In the genomic region with DNA sequence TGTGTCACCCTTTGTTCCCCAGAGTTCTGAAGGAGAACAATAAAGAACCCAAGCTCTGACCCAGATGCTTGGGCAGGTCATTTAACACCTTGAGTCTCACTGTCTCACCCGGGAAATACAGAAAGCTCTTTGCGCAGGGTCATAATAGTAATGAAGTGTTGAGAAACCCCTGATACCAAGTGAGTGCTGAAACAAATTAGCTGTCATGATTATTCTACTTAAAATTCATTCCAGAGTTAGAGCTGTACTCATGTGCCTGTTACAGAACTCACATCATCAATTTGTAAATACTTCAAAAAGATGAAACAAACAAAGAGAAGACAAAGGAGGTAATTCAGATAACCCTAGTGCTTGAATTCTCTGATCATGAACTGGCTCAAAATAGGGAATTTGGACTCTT, we compare ENCODE assay signal across 21 mouse cellular contexts.
"Had no signal": no experiment of that assay in that cellular context is flagged by ENCODE, and none has a peak within 500 bp of the region (broad histone marks: within the 10 kb centered on the region; RNA-seq: fewer than 3 reads in every experiment).

No protein-coding gene starts in this region.

- H3K9ac ChIP-seq: liver, embryonic 13.5 days; liver, embryonic 15.5 days; liver, postnatal 0 days; midbrain, embryonic 13.5 days; midbrain, embryonic 15.5 days; neural tube, embryonic 13.5 days; neural tube, embryonic 15.5 days had no signal

- H3K27ac ChIP-seq: liver, embryonic 13.5 days; liver, embryonic 15.5 days; macrophage; midbrain, embryonic 13.5 days; midbrain, embryonic 15.5 days; neural tube, embryonic 13.5 days; neural tube, embryonic 15.5 days had no signal

- ATAC-seq: liver, postnatal 0 days; midbrain, embryonic 13.5 days; midbrain, embryonic 15.5 days had no signal

- H3K4me1 ChIP-seq: liver, embryonic 13.5 days; liver, embryonic 15.5 days; megakaryocyte, embryonic 14.5 days; midbrain, embryonic 13.5 days; midbrain, embryonic 15.5 days; neural tube, embryonic 13.5 days; neural tube, embryonic 15.5 days had no signal

- H3K27me3 ChIP-seq: liver, embryonic 13.5 days; liver, embryonic 15.5 days; megakaryocyte, embryonic 14.5 days; midbrain, embryonic 13.5 days; midbrain, embryonic 15.5 days; neural tube, embryonic 13.5 days; neural tube, embryonic 15.5 days had no signal

- H3K36me3 ChIP-seq: liver, embryonic 13.5 days; liver, embryonic 15.5 days had no signal

- H3K4me3 ChIP-seq: liver, embryonic 13.5 days; liver, embryonic 15.5 days; megakaryocyte, embryonic 14.5 days; midbrain, embryonic 13.5 days; midbrain, embryonic 15.5 days; myocyte; neural tube, embryonic 13.5 days; neural tube, embryonic 15.5 days had no signal

- H3K4me2 ChIP-seq: liver, embryonic 11.5 days; liver, embryonic 13.5 days; liver, embryonic 15.5 days; midbrain, embryonic 11.5 days; midbrain, embryonic 13.5 days; midbrain, embryonic 15.5 days; neural tube, embryonic 13.5 days; neural tube, embryonic 15.5 days had no signal

- DNase-seq: liver, embryonic 13.5 days; liver, postnatal 0 days; lung, postnatal 10 days; retina, postnatal 1 day; right cerebral cortex, adult 18-20 months; right cerebral cortex, postnatal 25 days; right cerebral cortex, postnatal 4 days; spleen, adult 18-20 months; thymus, adult 18-20 months; thymus, postnatal 25 days; thymus, postnatal 4 days had no signal

- H3K9me3 ChIP-seq: liver, embryonic 13.5 days; liver, embryonic 15.5 days; megakaryocyte, embryonic 14.5 days; midbrain, embryonic 13.5 days; midbrain, embryonic 15.5 days; neural tube, embryonic 13.5 days; neural tube, embryonic 15.5 days had no signal
